Mouse (Mus musculus) urinary bladder, postnatal 10 days (tissue): Measurements from ENCODE around the gene Tmem45a2.
"Not testable (repeated sequence)": the region's sequence is repeated elsewhere in the genome, so short reads cannot be mapped to it uniquely, and the experiment has no call there.

Source experiments
- DNase-seq: peaks from one replicate; pipeline ENCODE4 v3.0.0; 2022; ENCODE audit warnings: low spot score

Gene Tmem45a2

DNA sequence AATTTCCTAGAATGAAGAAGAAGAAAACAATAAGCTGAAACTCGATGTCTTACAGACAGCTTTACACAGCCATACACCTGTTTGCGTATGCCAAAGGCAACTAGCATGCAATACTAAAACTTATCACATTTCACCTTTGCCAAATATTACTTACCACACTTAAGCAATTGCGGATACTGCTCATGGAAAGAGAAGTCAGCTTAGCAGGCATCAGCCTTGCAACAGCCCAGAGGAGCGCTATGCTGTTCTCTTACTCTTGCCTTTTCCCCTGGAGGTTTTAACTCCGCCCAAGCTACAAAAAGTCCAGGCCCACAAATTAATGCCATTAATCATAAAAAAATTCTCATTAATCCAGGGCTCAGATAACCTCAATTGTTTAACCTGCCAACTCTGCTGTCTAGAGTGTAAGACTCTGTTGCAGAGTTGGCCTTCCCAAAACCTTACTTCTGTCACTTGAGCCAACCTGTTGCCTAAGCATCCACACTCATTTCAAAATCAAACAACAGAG lies at the start of gene Tmem45a2:
Tmem45a2 (minus strand) TSS at position 241 of the 508 bp plus-strand sequence.
- DNase-seq, result no peak

DNA sequence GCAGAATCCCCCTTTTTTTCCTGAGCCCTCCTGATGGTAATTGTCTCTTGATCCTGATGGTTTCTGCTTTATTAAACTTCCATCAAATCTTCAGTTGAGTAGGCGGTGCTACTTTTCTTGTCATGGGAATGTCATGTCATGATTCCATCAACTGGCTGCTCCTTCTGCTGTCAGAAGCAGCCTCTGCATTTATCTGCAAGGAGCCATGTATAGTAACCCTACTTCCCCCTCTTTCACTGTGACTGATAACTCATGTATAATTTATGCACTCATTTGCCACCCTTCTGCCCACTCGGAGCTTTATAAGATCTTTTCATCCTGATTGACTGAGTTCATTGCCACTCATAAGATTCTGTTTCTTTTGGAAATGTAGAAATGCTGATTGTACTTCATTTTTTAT lies 46.4 kb upstream of the Tmem45a2 start:
- DNase-seq, result no peak

DNA sequence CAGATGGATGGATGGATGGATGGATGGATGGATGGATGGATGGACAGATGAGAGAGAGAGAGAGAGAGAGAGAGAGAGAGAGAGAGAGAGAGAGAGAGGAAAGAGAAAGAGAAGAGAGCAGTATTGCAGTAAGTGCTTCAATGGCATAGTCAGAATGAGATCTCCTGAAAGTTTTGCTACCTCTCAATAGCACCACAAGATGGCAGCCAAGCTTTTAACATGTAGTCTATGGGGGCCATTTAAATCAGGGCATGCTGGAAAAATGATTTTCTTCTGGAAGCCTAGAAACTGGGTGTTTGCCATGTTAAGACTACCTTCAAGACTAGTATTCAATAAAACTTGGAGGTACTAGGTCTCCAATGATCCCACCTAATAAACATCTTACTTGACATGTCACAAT lies 44.9 kb upstream of the Tmem45a2 start:
- no peak for DNase-seq

DNA sequence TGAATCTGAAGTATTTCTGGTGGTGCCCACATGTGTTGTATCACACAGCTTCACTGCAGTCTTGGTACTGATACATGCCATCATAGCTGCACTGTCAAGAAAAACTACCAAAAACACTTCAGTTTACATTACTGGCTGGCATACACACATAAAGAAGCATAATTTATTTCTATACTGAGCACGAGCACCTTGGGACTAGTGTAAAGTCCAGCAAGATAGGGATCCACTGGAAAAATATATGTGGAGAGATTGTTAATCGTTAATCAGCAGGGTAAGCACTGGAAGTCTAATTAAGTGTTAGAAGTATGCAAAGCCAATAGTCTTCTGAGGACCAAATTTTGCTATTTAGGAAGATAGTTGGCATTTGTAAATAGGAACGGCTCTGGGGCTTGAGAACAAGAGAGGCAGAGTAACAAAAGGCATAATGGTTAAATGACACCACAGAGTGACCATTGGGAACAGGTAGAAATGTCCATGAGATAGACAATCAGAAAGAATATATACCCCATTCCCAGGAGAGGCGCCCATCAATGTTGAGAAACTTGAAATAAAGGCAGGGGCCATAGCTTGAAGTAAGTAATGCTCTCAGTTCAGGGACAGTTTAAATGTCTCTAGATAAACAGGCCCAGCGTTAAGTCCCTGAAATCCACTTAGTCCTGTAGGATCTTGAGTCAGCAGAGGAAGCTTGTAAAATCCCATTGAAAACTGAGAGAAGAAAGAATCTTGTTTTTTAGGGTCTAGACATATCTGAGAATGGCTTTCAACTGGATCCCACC lies 35.2 kb upstream of the Tmem45a2 start:
- no peak for DNase-seq

DNA sequence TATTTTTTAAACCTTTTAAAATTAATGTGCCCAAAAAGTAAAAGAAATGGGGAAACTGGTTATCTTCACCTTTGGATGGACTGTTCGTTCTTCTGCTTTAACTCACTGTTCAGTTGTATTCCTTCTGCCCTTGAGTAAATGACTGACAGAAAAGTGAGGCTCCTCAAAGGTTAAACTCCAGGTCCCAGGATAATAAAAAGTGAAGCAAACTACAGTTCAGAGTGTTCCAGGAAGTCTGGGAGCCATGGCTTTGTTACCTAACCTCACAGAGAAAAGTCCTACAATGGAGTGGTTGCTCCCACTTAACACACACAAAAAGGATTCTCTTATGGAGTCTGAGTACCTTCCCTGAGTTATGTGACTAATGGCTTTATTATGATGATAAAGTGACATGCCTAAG lies 30.0 kb upstream of the Tmem45a2 start:
- DNase-seq, result no peak

DNA sequence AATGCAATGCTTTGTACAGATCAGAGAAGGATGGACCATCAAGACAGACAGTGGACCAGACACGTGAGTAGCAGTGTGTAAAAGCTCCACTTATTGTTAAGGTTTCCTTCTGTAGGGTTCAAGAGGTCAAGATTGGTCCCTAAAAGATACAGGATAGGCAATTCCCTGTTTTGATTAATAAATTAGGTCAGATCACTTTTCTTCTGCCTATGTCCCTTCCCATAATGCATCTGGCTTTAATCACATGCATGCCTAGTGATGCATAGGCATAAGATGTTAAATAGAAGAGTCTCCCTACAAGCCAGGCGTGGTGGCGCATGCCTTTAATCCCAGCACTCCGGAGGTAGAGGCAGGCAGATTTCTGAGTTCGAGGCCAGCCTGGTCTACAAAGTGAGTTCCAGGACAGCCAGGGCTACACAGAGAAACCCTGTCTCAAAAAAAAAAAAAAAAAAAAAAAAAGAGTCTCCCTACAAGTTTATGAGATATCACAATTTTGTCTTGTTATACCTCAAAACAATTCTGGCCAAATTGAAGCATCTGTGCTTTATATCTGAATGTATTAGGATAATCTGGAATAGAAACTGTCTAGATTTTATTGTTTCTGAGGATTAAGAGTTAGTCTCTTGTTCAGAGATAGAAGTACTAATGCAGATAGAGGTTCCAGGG lies 28.5 kb upstream of the Tmem45a2 start:
- DNase-seq, result no peak

DNA sequence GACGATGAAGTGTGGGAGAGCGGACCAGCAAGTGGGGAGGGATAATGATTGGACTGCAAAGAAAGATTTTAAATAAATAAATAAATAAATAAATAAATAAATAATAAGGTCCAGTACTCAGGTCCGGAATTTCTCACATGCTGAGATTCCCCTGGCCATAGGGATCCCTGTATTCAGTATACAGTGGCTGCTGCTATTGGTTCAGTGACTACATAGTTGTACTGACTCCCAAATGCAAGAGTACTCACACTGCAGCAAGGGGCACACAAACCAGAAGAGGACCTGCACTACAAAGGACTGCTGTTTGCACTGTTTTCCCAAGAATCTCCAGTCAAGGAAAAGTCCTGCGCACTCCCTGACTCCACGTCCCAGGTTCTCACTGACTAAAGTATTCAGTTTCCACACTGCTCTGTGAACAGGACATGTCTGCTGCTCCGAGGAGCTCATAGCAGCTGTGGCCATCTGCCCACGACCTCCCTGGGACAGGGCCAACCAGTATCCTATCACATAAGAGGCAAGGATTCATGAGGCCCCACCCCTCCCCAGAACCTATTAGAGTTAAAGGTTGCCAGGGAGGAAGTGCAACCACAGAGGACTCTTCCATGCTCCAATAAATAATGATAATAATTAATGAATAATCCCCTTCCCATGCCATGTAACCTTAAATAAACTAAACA lies 27.4 kb upstream of the Tmem45a2 start:
- no peak for DNase-seq

DNA sequence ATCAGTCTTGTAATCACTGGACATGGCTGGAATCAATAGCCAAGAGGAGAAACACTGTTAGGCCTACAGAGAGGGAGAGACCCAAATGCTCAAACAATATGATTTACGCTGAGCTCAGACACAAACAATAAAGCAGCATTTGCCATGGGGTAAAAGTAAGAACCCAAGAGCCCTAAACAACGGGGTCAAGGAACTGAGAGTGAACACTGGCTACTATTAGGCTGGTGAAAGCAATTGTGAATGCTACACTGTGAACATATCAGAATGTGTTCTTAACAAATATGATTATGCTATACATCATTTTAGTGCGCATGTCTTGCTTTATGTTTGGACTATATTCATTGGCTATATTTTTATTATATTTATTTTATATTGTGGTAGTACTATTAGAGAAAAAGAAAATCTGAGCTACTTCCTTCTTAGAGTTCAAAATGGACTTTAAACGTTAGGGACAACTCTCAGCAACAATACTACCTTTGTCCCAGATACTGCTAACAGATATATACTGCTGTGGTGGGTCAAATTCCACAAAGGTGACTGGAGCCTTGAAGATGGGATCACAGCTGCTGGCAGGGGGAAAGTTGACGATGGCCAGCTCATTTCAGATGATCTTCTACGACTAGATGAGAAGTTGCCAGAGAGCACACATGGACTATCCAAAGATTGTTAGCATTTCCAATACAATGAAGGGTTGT lies 21.9 kb upstream of the Tmem45a2 start:
- DNase-seq, result no peak

DNA sequence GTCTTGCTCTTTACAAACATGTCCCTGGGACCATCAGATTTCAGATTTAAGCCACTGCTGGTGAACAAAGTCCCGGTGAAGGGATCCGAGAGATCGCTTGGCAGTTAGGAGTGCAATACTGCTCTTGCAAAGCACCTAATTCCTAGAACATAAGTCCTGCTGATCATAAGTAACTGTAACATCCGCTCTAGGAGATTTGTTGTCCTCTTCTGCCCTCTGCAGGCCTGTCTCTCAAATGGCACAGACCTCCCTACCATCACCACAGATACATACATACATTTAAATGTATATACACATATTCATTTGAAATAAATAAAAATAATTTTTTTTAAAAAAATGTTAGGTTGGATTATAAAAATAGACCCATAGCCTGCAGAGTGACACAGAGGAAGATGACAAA lies 21.3 kb upstream of the Tmem45a2 start:
- DNase-seq, result no peak

DNA sequence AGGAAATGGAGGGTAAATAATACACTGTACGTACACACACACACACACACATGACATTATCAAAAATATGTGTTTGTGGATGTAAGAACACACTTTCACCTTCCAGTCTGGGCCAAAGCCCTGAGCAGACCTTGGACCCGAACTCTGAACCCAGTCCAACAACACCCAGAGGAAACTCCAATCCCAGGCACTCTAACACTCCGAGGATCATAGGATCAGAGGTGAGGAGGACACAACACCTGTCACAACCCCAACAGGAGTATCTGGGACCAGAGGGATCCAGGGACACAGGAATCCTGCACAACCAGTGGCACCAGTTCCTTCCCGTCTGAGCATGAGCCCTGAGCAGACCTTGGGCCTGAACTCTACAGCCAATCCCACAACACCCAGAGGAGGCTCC lies 8.4 kb upstream of the Tmem45a2 start:
- no peak for DNase-seq

DNA sequence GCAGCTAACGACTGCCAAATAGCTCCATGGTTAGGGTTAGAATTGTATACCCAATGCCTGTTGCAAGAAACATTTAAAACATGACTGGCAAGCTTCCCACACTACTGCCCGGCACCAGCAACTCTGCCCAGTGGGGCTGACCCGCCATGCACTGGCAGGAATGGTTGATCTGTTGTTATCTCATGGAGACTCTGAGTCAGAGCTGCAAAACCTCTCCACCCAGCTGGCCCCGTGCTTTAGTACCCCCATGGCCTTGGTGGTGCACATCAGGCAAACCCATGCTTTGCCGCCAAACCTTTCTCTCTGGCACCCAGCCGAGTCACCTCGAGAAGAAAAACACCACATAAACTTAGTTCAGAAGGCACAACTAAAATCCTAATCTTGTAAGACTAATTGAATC lies 4.8 kb upstream of the Tmem45a2 start:
- DNase-seq, result no peak

DNA sequence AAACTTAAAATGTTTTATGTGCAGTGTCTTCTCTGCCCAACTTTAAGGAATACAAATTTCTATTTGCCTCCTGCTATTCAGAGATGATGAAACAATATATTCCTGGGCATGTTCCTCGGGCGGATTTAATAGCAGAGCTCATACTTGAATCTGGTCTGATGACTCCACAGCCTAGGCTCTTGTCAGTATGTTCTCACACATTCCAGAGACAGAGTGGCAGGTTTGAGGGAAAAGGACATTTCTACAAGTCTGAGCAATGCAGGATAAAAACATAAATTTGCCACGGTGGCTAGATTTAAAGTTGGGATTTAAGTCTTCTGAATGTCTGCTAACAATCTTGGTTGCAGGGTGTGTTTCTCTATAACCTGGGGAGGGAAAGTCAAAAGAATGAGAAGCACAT lies 9.1 kb downstream of the Tmem45a2 start:
- no peak for DNase-seq

DNA sequence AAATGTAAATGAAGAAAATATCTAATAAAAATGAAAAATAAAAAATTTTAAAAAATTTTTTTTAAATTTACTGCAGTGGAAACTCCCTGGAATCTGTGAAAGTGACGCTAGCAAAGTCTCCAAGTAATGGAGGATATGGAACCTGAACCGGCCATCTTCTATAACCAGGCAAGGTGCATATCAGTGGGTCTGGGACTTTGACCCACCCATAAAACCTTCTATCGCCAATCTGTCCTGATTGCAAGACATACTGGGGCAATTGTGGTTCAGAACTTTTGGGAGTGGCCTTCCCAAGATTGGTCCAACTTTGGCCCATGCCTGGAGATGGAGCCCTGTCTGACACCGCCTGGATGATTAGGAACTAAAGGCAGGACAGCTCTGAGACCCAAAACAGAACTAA lies 14.2 kb downstream of the Tmem45a2 start:
- DNase-seq, result no peak

DNA sequence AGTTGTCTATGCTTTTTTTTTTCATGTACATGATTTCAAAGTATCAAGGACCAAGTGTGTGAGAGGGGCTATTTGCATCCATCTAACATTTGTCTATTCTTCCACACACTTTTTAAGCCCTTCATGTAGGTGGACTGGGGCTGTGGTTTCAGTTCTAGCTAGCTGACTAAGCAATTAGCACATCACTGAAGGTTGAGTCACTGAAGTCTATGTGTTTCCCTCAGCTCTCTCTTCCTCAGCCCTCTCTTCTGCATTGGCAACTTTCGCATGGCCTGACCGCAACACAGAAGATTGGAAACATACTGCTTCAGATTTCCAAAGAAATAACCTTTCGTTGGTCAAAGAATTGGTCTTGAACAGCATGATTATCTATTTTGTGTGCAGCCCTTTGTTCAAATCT lies 21.2 kb downstream of the Tmem45a2 start:
- DNase-seq, result no peak

DNA sequence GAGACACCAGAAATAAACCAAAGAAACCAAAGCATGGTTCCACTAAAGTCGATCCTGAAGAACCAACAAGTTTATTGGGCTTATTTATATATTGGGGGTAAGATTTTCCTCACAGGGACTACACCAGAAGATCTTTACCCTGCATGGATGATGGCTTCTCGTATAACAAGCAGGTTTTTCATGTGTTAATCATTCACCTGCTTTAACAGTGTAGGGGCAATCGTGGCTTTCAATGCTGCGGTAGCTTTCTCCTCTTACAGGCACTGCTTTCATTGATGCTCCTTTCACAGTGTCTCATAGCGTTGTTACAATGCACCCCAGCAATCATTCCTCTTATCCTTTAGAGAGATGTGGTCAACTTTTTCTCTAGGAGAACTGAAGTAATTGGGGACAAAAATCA lies 32.6 kb downstream of the Tmem45a2 start:
- no peak for DNase-seq

DNA sequence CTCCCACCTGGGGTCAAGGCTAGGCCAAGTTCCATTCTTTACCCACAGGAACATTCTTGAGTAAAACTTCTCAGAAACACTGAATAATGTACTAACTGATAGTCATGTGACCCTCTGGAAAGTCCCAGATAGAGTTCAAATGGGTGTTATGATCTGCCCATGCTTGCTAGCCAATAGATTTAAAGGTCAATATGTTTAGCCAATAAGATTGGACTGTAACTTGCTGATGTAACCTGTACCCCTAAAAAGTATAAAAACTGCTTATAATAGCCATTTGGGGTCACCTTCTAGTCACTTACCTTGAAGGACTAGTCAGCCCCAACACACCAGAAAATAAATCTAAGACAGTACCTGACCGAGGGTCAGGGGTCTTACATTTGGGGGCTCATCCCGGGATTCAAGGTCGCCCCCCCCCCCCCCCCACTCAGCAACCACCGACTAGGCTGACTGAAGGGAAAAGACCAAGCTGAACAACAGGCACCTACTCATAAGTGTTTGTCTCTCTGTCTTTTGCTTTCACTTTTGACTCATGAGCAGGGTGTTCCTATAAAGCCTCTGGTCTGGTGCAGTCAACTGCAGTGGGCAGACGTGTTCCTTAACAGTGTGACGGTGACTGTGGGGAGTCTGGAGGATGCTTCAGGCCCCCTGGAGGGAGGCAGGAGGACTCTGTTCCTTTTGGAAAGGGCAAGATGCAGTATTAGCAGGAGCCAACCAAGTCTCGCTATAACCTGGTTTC lies 40.9 kb downstream of the Tmem45a2 start:
- DNase-seq, result no peak

DNA sequence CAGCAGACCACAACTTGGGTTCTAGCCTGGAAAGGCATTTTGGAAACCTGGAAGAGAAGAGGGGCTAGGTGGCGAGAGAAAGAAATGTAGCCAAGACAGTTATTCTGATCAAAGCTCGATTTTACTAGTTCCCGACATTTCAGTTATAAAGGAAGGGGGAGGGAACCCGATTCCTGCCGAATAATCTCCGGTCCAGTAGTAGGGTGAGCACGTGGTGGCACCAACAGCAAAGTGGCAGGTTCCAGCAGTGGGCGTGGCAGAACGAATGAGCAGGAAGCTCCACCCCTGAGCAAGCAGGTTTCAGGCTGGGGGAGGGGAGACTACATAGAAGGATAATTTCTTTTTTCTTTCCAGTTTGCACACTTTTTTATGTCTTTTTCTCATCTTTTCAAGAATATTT lies 72.9 kb downstream of the Tmem45a2 start:
- DNase-seq, result not testable (repeated sequence)
